Mouse (Mus musculus) forebrain, postnatal 0 days (tissue): ENCODE data around the gene Gm20671. TPM values are rescaled to one million over a fixed set of nuclear protein-coding genes. Genes with fewer than 3 reads are reported as not detected.
A peak's percentile ranks its signal among the peaks of the same experiment; 100 is the strongest.
"Not testable (repeated sequence)": the region's sequence is repeated elsewhere in the genome, so short reads cannot be mapped to it uniquely, and the experiment has no call there.

ENCODE experiments used
- ATAC-seq: fragments of 200-750 bp; cut with Nextera tagmentation; 2 replicates; pipeline ENCODE4 v1.8.0; 2017; ENCODE audit warnings: mild to moderate bottlenecking, moderate library complexity
- DNase-seq: peaks from one replicate; pipeline ENCODE4 v3.0.0-alpha.2; 2015
- H3K27ac ChIP-seq: fragments of 300-500 bp; sonication (generic); 2 replicates; pipeline ENCODE4 v1.5.1; 2014; ENCODE audit warnings: low read depth, mild to moderate bottlenecking, antibody characterized with exemption, low read length, moderate library complexity, mixed read lengths
- H3K27me3 ChIP-seq: fragments of 300-500 bp; sonication (generic); 2 replicates; pipeline ENCODE4 v1.6.1; 2014; ENCODE audit warnings: mild to moderate bottlenecking, low read length, mixed read lengths; ENCODE audit not compliant: insufficient read depth
- H3K36me3 ChIP-seq: fragments of 300-500 bp; sonication (generic); 2 replicates; pipeline ENCODE4 v1.6.1; 2014; ENCODE audit warnings: mild to moderate bottlenecking, moderate library complexity; ENCODE audit not compliant: insufficient read depth
- H3K4me1 ChIP-seq: fragments of 300-500 bp; sonication (generic); 2 replicates; pipeline ENCODE4 v1.6.1; 2014; ENCODE audit warnings: antibody characterized with exemption; ENCODE audit not compliant: insufficient read depth
- H3K4me2 ChIP-seq: fragments of 300-500 bp; sonication (generic); 2 replicates; pipeline ENCODE4 v1.6.1; 2014; ENCODE audit warnings: low read depth, mild to moderate bottlenecking, moderate library complexity
- H3K4me3 ChIP-seq: fragments of 300-500 bp; sonication (generic); 2 replicates; pipeline ENCODE4 v1.5.1; 2014; ENCODE audit warnings: low read depth, low read length, mixed read lengths
- H3K9ac ChIP-seq: fragments of 300-500 bp; sonication (generic); 2 replicates; pipeline ENCODE4 v1.6.1; 2014; ENCODE audit warnings: mild to moderate bottlenecking
- H3K9me3 ChIP-seq: fragments of 300-500 bp; sonication (generic); 2 replicates; pipeline ENCODE4 v1.6.1; 2016; ENCODE audit warnings: low read length
- CTCF ChIP-seq: sonication (generic); IDR thresholded peaks from 2 replicates; pipeline ENCODE4 v1.5.1; 2016; ENCODE audit warnings: antibody characterized with exemption, control low read depth, low read depth
- WGBS: fragments of 180-500 bp; shearing (Covaris S2); extraction: QIAGEN DNeasy Blood & Tissue Kit; methylation state at CpG from one replicate; pipeline ENCODE4 v1.1.7; 2014; 5-methylcytosine and 5-hydroxymethylcytosine counted together
- polyA plus RNA-seq: library from polyadenylated mRNA; unstranded; fragments of >200 nt; fragmentation: Nextera tagmentation; extraction: Ambion mirVana; gene quantifications from 2 replicates; pipeline ENCODE4 v1.2.1, GENCODE M21; 2015
- total RNA-seq: library from RNA; depleted of rRNA; stranded (reverse); fragments of >200 nt; gene quantifications from 2 replicates; pipeline ENCODE4 v1.2.3, GENCODE M21; 2014

Gene Gm20671
- total and polyA plus RNA-seq, 2 experiments from 2014 or later = 3.0 TPM; not detected in 1

GRCm38 (mm10) chr5:32747650-32748375 lies 79.1 kb downstream of the Gm20671 start:
- peak; percentile 76 for ATAC-seq
- no peaks in the 10 kb centered on the region for H3K27me3 ChIP-seq
- no peaks in the 10 kb centered on the region for H3K36me3 ChIP-seq

GRCm38 (mm10) chr5:32745705-32746655 lies 80.9 kb downstream of the Gm20671 start:
- H3K27me3 ChIP-seq = no peaks in the 10 kb centered on the region
- no peaks in the 10 kb centered on the region for H3K36me3 ChIP-seq
- WGBS = 15% methylated on average over 7 of the region's 10 CpGs
- H3K9me3 ChIP-seq = no peaks in the 10 kb centered on the region
- no peak overlapping the region for H3K4me3 ChIP-seq
- H3K4me2 ChIP-seq = peak overlapping the region; percentile 23; the same call in 1 of the 2 replicates
- ATAC-seq = peak; percentile 41
- peak; percentile 17 for DNase-seq
- H3K27ac ChIP-seq = no peak overlapping the region
- H3K4me1 ChIP-seq = 0 out of 2 replicates have a peak, but pooled peaks cover 3% of the 10 kb centered on the region
- H3K9ac ChIP-seq = no peak overlapping the region
- TF ChIP-seq CTCF = no peak

More at GRCm38 (mm10) chr5:32747650-32748375, 79.1 kb downstream of the Gm20671 start:
- no peak overlapping the region for H3K4me2 ChIP-seq
- H3K4me1 ChIP-seq = no peaks in the 10 kb centered on the region
- DNase-seq = peak; percentile 66
- no peaks in the 10 kb centered on the region for H3K9me3 ChIP-seq
- 67% methylated on average over 6 of the region's 6 CpGs for WGBS
- no peak overlapping the region for H3K9ac ChIP-seq
- no peak overlapping the region for H3K4me3 ChIP-seq
- TF ChIP-seq CTCF = peak; percentile 79
- H3K27ac ChIP-seq = no peak overlapping the region

GRCm38 (mm10) chr5:32742149-32742548 lies 84.8 kb downstream of the Gm20671 start:
- Histone ChIP-seq H3K36me3 (peaks cover 2% of the 10 kb centered on the region; the same call in 1 of the 2 replicates), H3K9me3 (no peaks in the 10 kb centered on the region), H3K4me1 (0 out of 2 replicates have a peak, but pooled peaks cover 3% of the 10 kb centered on the region), H3K4me2 (0 out of 2 replicates have a peak overlapping the region, but pooled peaks have one; percentile 5), H3K9ac (peak overlapping the region; percentile 22; the same call in 1 of the 2 replicates), H3K4me3 (no peak overlapping the region), H3K27me3 (no peaks in the 10 kb centered on the region), H3K27ac (peak overlapping the region; percentile 76)
- peak; percentile 74 for DNase-seq
- 30% methylated on average over 9 of the region's 9 CpGs for WGBS
- TF ChIP-seq CTCF = peak; percentile 68
- ATAC-seq = peak; percentile 82

GRCm38 (mm10) chr5:32741377-32741776 lies 85.5 kb downstream of the Gm20671 start:
- Histone ChIP-seq H3K27ac (peak overlapping the region; percentile 71; the same call in 1 of the 2 replicates), H3K9ac (peak overlapping the region; percentile 22; the same call in 1 of the 2 replicates)
- H3K9me3 ChIP-seq, H3K27me3 ChIP-seq, H3K36me3 ChIP-seq, H3K4me2 ChIP-seq, H3K4me3 ChIP-seq, H3K4me1 ChIP-seq: not testable (repeated sequence)
- DNase-seq = peak; percentile 52
- peak; percentile 83 for ATAC-seq
- WGBS = 32% methylated on average over 4 of the region's 4 CpGs

GRCm38 (mm10) chr5:32740850-32741249 lies 86.1 kb downstream of the Gm20671 start:
- not testable (repeated sequence) for H3K4me2 ChIP-seq
- 51% methylated on average over 8 of the region's 8 CpGs for WGBS

GRCm38 (mm10) chr5:32740138-32740537 lies 86.8 kb downstream of the Gm20671 start:
- H3K27ac ChIP-seq = peak overlapping the region; percentile 71; the same call in 1 of the 2 replicates
- no peak overlapping the region for H3K4me2 ChIP-seq
- ATAC-seq (no peak), DNase-seq (no peak)
- 0 out of 2 replicates have a peak, but pooled peaks cover 3% of the 10 kb centered on the region for H3K4me1 ChIP-seq
- no peak overlapping the region for H3K4me3 ChIP-seq
- no peak for TF ChIP-seq CTCF
- H3K27me3 ChIP-seq = no peaks in the 10 kb centered on the region
- peaks cover 14% of the 10 kb centered on the region for H3K36me3 ChIP-seq
- H3K9me3 ChIP-seq = no peaks in the 10 kb centered on the region
- 92% methylated on average over 3 of the region's 3 CpGs for WGBS
- H3K9ac ChIP-seq = no peak overlapping the region

More at GRCm38 (mm10) chr5:32740850-32741249, 86.1 kb downstream of the Gm20671 start:
- H3K9ac ChIP-seq, H3K4me1 ChIP-seq, H3K4me3 ChIP-seq, H3K9me3 ChIP-seq, H3K27me3 ChIP-seq, H3K36me3 ChIP-seq: not testable (repeated sequence)
- H3K27ac ChIP-seq = peak overlapping the region; percentile 71; the same call in 1 of the 2 replicates
- ATAC-seq (peak; percentile 7; the same call in 1 of the 2 replicates), DNase-seq (peak; percentile 18)

- not testable (repeated sequence) for ATAC-seq, DNase-seq, H3K27me3 ChIP-seq, H3K4me2 ChIP-seq, H3K9ac ChIP-seq, H3K4me3 ChIP-seq, H3K9me3 ChIP-seq, H3K27ac ChIP-seq, H3K4me1 ChIP-seq
- 91% methylated on average over 3 of the region's 3 CpGs for WGBS
- H3K36me3 ChIP-seq = peaks cover 20% of the 10 kb centered on the region
Observed at GRCm38 (mm10) chr5:32736770-32737169, 90.1 kb downstream of the Gm20671 start.
